Mouse (Mus musculus) hindbrain, postnatal 0 days (tissue): ENCODE data around the gene Nrn1. TPM values are rescaled to one million over a fixed set of nuclear protein-coding genes. Genes with fewer than 3 reads are reported as not detected.

Source experiments
- ATAC-seq: fragments of 200-750 bp; cut with Nextera tagmentation; 2 replicates; pipeline ENCODE4 v1.8.0; 2017; ENCODE audit warnings: mild to moderate bottlenecking, moderate TSS enrichment, moderate library complexity
- DNase-seq: peaks from one replicate; pipeline ENCODE4 v3.0.0-alpha.2; 2015; ENCODE audit warnings: low spot score
- H3K27ac ChIP-seq: fragments of 300-500 bp; sonication (generic); 2 replicates; pipeline ENCODE4 v1.5.1; 2014; ENCODE audit warnings: mild to moderate bottlenecking
- H3K27me3 ChIP-seq: fragments of 300-500 bp; sonication (generic); 2 replicates; pipeline ENCODE4 v1.6.1; 2014; ENCODE audit warnings: low read length, mixed read lengths; ENCODE audit not compliant: insufficient read depth
- H3K36me3 ChIP-seq: fragments of 300-500 bp; sonication (generic); 2 replicates; pipeline ENCODE4 v1.6.1; 2014; ENCODE audit warnings: low read length, mixed read lengths; ENCODE audit not compliant: insufficient read depth
- H3K4me1 ChIP-seq: fragments of 300-500 bp; sonication (generic); 2 replicates; pipeline ENCODE4 v1.6.1; 2014; ENCODE audit warnings: antibody characterized with exemption, low read length, mixed read lengths; ENCODE audit not compliant: insufficient read depth
- H3K4me2 ChIP-seq: fragments of 300-500 bp; sonication (generic); 2 replicates; pipeline ENCODE4 v1.6.1; 2014; ENCODE audit warnings: low read depth, mild to moderate bottlenecking, low read length, moderate library complexity, mixed read lengths
- H3K4me3 ChIP-seq: fragments of 300-500 bp; sonication (generic); 2 replicates; pipeline ENCODE4 v1.5.1; 2014; ENCODE audit warnings: low read length
- H3K9ac ChIP-seq: fragments of 300-500 bp; sonication (generic); replicated peaks from 2 replicates; pipeline ENCODE4 v1.6.1; 2014; ENCODE audit warnings: mild to moderate bottlenecking, low read length, moderate library complexity, mixed read lengths
- H3K9me3 ChIP-seq: fragments of 300-500 bp; sonication (generic); 2 replicates; pipeline ENCODE4 v1.6.1; 2016; ENCODE audit warnings: low read length, mixed read lengths
- CTCF ChIP-seq: IDR thresholded peaks from 2 replicates; pipeline ENCODE4 v1.5.1; 2016; ENCODE audit warnings: antibody characterized with exemption, control low read depth, low read depth
- WGBS: fragments of 180-500 bp; shearing (Covaris S2); extraction: QIAGEN DNeasy Blood & Tissue Kit; methylation state at CpG from one replicate; pipeline ENCODE4 v1.1.7; 2014; 5-methylcytosine and 5-hydroxymethylcytosine counted together
- polyA plus RNA-seq: library from polyadenylated mRNA; unstranded; fragments of >200 nt; fragmentation: Nextera tagmentation; extraction: Ambion mirVana; gene quantifications from 2 replicates; pipeline ENCODE4 v1.2.1, GENCODE M21; 2015
- total RNA-seq: library from RNA; depleted of rRNA; stranded (reverse); fragments of >200 nt; gene quantifications from 2 replicates; pipeline ENCODE4 v1.2.3, GENCODE M21; 2014; rRNA removed

The Nrn1 gene
- total RNA-seq, result 112 and 125 TPM in 2 replicates
- polyA plus RNA-seq, result 73.8 and 76.0 TPM in 2 replicates

GRCm38 (mm10) chr13:36734731-36735571 is at the start of gene Nrn1:
Nrn1 (minus strand) TSS chr13:36735131.
- H3K27me3 ChIP-seq, result peaks cover 8% of the 10 kb centered on the region; the same call in 1 of the 2 replicates
- TF ChIP-seq CTCF, result no peak
- peak within 1 kb of the TSS; percentile 59 for H3K4me2 ChIP-seq
- ATAC-seq, result peak; percentile 48
- H3K4me3 ChIP-seq, result peak within 1 kb of the TSS; percentile 47
- H3K9me3 ChIP-seq, result no peaks in the 10 kb centered on the region
- H3K4me1 ChIP-seq, result no peaks in the 10 kb centered on the region
- WGBS, result 1% methylated on average over 48 of the region's 50 CpGs
- peak within 1 kb of the TSS; percentile 63 for H3K9ac ChIP-seq
- DNase-seq, result peak; percentile 68
- H3K27ac ChIP-seq, result peak within 1 kb of the TSS; percentile 92
- H3K36me3 ChIP-seq, result no peaks in the 10 kb centered on the region

GRCm38 (mm10) chr13:36779626-36780025 is 44.7 kb upstream of the Nrn1 start:
- Histone ChIP-seq H3K9me3 (no peaks in the 10 kb centered on the region), H3K4me1 (no peaks in the 10 kb centered on the region), H3K4me2 (no peak overlapping the region), H3K9ac (no peak overlapping the region), H3K27ac (no peak overlapping the region), H3K27me3 (no peaks in the 10 kb centered on the region), H3K4me3 (no peak overlapping the region), H3K36me3 (no peaks in the 10 kb centered on the region)
- no peak for TF ChIP-seq CTCF
- no peak for ATAC-seq
- DNase-seq, result peak; percentile 7
- WGBS, result 70% methylated on average over 5 of the region's 5 CpGs

GRCm38 (mm10) chr13:36766801-36767200 is 31.9 kb upstream of the Nrn1 start:
- 30% methylated on average over 2 of the region's 2 CpGs for WGBS

GRCm38 (mm10) chr13:36751861-36752260 is 16.9 kb upstream of the Nrn1 start:
- no peak for TF ChIP-seq CTCF
- H3K36me3 ChIP-seq, result no peaks in the 10 kb centered on the region
- 38% methylated on average over 3 of the region's 3 CpGs for WGBS
- H3K27ac ChIP-seq, result no peak overlapping the region
- no peaks in the 10 kb centered on the region for H3K27me3 ChIP-seq
- no peak overlapping the region for H3K4me3 ChIP-seq
- H3K4me2 ChIP-seq, result no peak overlapping the region
- H3K9ac ChIP-seq, result no peak overlapping the region
- H3K4me1 ChIP-seq, result no peaks in the 10 kb centered on the region
- peak; percentile 10 for DNase-seq
- no peaks in the 10 kb centered on the region for H3K9me3 ChIP-seq
- ATAC-seq, result no peak

More at GRCm38 (mm10) chr13:36766801-36767200, 31.9 kb upstream of the Nrn1 start:
- Histone ChIP-seq H3K36me3 (no peaks in the 10 kb centered on the region), H3K4me2 (no peak overlapping the region), H3K4me1 (no peaks in the 10 kb centered on the region), H3K9me3 (no peaks in the 10 kb centered on the region), H3K27me3 (no peaks in the 10 kb centered on the region), H3K27ac (no peak overlapping the region), H3K9ac (no peak overlapping the region), H3K4me3 (no peak overlapping the region)
- ATAC-seq (no peak), DNase-seq (no peak)
- TF ChIP-seq CTCF, result no peak

- Histone ChIP-seq H3K4me2 (no peak overlapping the region), H3K36me3 (no peaks in the 10 kb centered on the region), H3K27ac (no peak overlapping the region), H3K9me3 (no peaks in the 10 kb centered on the region), H3K9ac (no peak overlapping the region), H3K4me3 (no peak overlapping the region), H3K4me1 (no peaks in the 10 kb centered on the region), H3K27me3 (no peaks in the 10 kb centered on the region)
- DNase-seq, result peak; percentile 45
- ATAC-seq, result no peak
- no peak for TF ChIP-seq CTCF
- 46% methylated on average over 2 of the region's 2 CpGs for WGBS
Observed at GRCm38 (mm10) chr13:36750056-36750455, 15.1 kb upstream of the Nrn1 start.

GRCm38 (mm10) chr13:36736619-36736996 is 1.7 kb upstream of the Nrn1 start:
- Histone ChIP-seq H3K9ac (peak overlapping the region; percentile 63), H3K27ac (peak overlapping the region; percentile 92), H3K4me1 (no peaks in the 10 kb centered on the region), H3K4me3 (peak overlapping the region; percentile 47), H3K36me3 (no peaks in the 10 kb centered on the region), H3K27me3 (0 out of 2 replicates have a peak, but pooled peaks cover 4% of the 10 kb centered on the region), H3K4me2 (peak overlapping the region; percentile 59), H3K9me3 (no peaks in the 10 kb centered on the region)
- peak; percentile 16 for ATAC-seq
- peak; percentile 45 for DNase-seq
- no peak for TF ChIP-seq CTCF
- WGBS, result 9% methylated on average over 9 of the region's 9 CpGs
